In the genomic region with DNA sequence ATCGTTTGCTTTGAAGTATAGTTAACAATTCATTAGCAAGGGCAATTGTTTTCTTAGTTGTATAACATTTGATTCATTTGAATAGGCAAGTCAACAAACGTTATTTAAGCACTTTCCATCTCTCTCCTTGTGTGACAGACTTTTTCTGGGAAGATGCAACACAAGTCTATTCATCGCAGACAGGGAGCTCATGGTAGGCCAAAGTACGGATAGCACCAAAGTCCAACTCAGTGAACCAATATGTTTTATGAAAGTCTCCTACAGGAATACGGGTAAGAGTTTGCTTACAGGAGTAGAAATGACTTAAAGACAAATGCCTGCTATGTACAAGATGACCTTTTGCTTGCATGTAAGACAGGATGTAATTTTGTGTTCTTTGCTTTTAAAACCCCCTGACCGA, we compare ENCODE assay signal across 23 mouse cellular contexts.
DNase-seq lines count a peak whose midpoint lies in the region; ATAC-seq and TF ChIP-seq lines count a peak whose summit lies in the region.
"Had no signal": no experiment of that assay in that cellular context is flagged by ENCODE, and none has a peak within 500 bp of the region (broad histone marks: within the 10 kb centered on the region; RNA-seq: fewer than 3 reads in every experiment).

No protein-coding gene starts in this region.

- no peak for TF ChIP-seq CTCF in kidney, adult 2 months (conservative IDR thresholded peaks at IDR 0.05; ENCODE audit: insufficient read depth, insufficient read length, low read depth, low read length)

- no peak for ATAC-seq in kidney, embryonic 16.5 days (ENCODE audit: low FRiP score, low TSS enrichment)
- no peak for ATAC-seq in kidney, embryonic 14.5 days (ENCODE audit: low FRiP score, low TSS enrichment)
- ATAC-seq: forebrain, embryonic 14.5 days had no signal

- H3K4me3 ChIP-seq in kidney, adult 2 months (ENCODE audit: insufficient read depth, low read depth, low read length) = no peak overlapping the region
- no peak overlapping the region for H3K4me3 ChIP-seq in kidney, embryonic 16.5 days (ENCODE audit: low read length)
- H3K4me3 ChIP-seq in kidney, embryonic 14.5 days (ENCODE audit: low read length) = no peak overlapping the region
- H3K4me3 ChIP-seq: embryonic facial prominence, embryonic 13.5 days; embryonic facial prominence, embryonic 15.5 days; erythroblast, embryonic 14.5 days; forebrain, embryonic 10.5 days; forebrain, embryonic 12.5 days had no signal

- no peak overlapping the region for H3K9ac ChIP-seq in kidney, embryonic 16.5 days (replicated peaks; ENCODE audit: low read length)
- H3K9ac ChIP-seq in kidney, embryonic 14.5 days (ENCODE audit: low read depth, low read length) = no peak overlapping the region
- H3K9ac ChIP-seq: embryonic facial prominence, embryonic 13.5 days; embryonic facial prominence, embryonic 15.5 days; forebrain, embryonic 12.5 days had no signal

- no peak overlapping the region for H3K4me2 ChIP-seq in kidney, embryonic 16.5 days (replicated peaks; ENCODE audit: low read depth, low read length)
- H3K4me2 ChIP-seq in kidney, embryonic 14.5 days (replicated peaks; ENCODE audit: low read depth, low read length) = no peak overlapping the region
- H3K4me2 ChIP-seq: embryonic facial prominence, embryonic 13.5 days; embryonic facial prominence, embryonic 15.5 days; forebrain, embryonic 12.5 days had no signal

- H3K27ac ChIP-seq in kidney, adult 2 months (ENCODE audit: insufficient read depth, low read depth, low read length) = peak overlapping the region; percentile 86
- no peak overlapping the region for H3K27ac ChIP-seq in kidney, embryonic 16.5 days (ENCODE audit: low read length)
- no peak overlapping the region for H3K27ac ChIP-seq in kidney, embryonic 14.5 days (ENCODE audit: low read depth, low read length)
- H3K27ac ChIP-seq: embryonic facial prominence, embryonic 13.5 days; embryonic facial prominence, embryonic 15.5 days; forebrain, embryonic 10.5 days; forebrain, embryonic 12.5 days had no signal

- 52% methylated on average over 6 of the region's 6 CpGs for WGBS in kidney, adult 2 months
- 80% methylated on average over 6 of the region's 6 CpGs for WGBS in kidney, embryonic 16.5 days
- 80% methylated on average over 6 of the region's 6 CpGs for WGBS in kidney, embryonic 14.5 days

- H3K9me3 ChIP-seq in kidney, embryonic 16.5 days (ENCODE audit: low read length) = no peaks in the 10 kb centered on the region
- no peaks in the 10 kb centered on the region for H3K9me3 ChIP-seq in kidney, embryonic 14.5 days (ENCODE audit: control insufficient read depth, low read length)
- H3K9me3 ChIP-seq: embryonic facial prominence, embryonic 13.5 days; embryonic facial prominence, embryonic 15.5 days; forebrain, embryonic 10.5 days; forebrain, embryonic 12.5 days had no signal

- H3K27me3 ChIP-seq in kidney, adult 2 months (replicated peaks; ENCODE audit: control insufficient read depth, insufficient read depth, low read length) = no peaks in the 10 kb centered on the region
- H3K27me3 ChIP-seq in kidney, embryonic 16.5 days (ENCODE audit: insufficient read depth, low read length) = no peaks in the 10 kb centered on the region
- no peaks in the 10 kb centered on the region for H3K27me3 ChIP-seq in kidney, embryonic 14.5 days (ENCODE audit: control insufficient read depth, insufficient read depth, low read length)
- H3K27me3 ChIP-seq: embryonic facial prominence, embryonic 13.5 days; embryonic facial prominence, embryonic 15.5 days; forebrain, embryonic 12.5 days had no signal

- TF ChIP-seq POLR2A in kidney, adult 2 months (IDR thresholded peaks at IDR 0.05; ENCODE audit: low read depth, low read length) = no peak

- peak; percentile 79 for DNase-seq in kidney, adult 2 months
- DNase-seq in kidney, adult 9 months = peak; percentile 68
- DNase-seq in kidney, postnatal 25 days = peak; percentile 5 to 38
- DNase-seq in kidney, postnatal 10 days = no peak
- DNase-seq in layer of hippocampus, adult 11-12 months (ENCODE audit: low spot score) = no peak
- DNase-seq: adrenal gland, adult 2 months; adrenal gland, postnatal 10 days; adrenal gland, postnatal 25 days; cerebellum, adult 11 months; cerebellum, adult 18-20 months; cerebellum, adult 8-10 months; cerebellum, adult 9-11 months; cerebellum, postnatal 14 days; cerebellum, postnatal 36 days; embryo, embryonic 11 days had no signal

- no peaks in the 10 kb centered on the region for H3K4me1 ChIP-seq in kidney, adult 2 months (ENCODE audit: control insufficient read depth, insufficient read depth, low read length)
- H3K4me1 ChIP-seq in kidney, embryonic 16.5 days (ENCODE audit: insufficient read depth, low read length) = no peaks in the 10 kb centered on the region
- no peaks in the 10 kb centered on the region for H3K4me1 ChIP-seq in kidney, embryonic 14.5 days (ENCODE audit: control insufficient read depth, insufficient read depth, low read length)
- H3K4me1 ChIP-seq: embryonic facial prominence, embryonic 13.5 days; embryonic facial prominence, embryonic 15.5 days; forebrain, embryonic 10.5 days; forebrain, embryonic 12.5 days had no signal

- no peaks in the 10 kb centered on the region for H3K36me3 ChIP-seq in kidney, adult 2 months (ENCODE audit: control insufficient read depth, insufficient read depth, low read length)
- H3K36me3 ChIP-seq in kidney, embryonic 16.5 days (ENCODE audit: insufficient read depth, low read length) = no peaks in the 10 kb centered on the region
- H3K36me3 ChIP-seq in kidney, embryonic 14.5 days (ENCODE audit: control insufficient read depth, insufficient read depth, low read length) = no peaks in the 10 kb centered on the region
- H3K36me3 ChIP-seq: embryonic facial prominence, embryonic 13.5 days; embryonic facial prominence, embryonic 15.5 days; forebrain, embryonic 10.5 days; forebrain, embryonic 12.5 days had no signal

Comparison
In these comparisons a context has a peak if more than half of its experiments do, and no peak if none do; other contexts are left out.
1. DNase-seq: peak in kidney, adult 2 months (single experiment), kidney, adult 9 months (single experiment) and kidney, postnatal 25 days (2 of 2); none in kidney, postnatal 10 days (single experiment) and layer of hippocampus, adult 11-12 months (single experiment).